Mouse (Mus musculus) bone marrow, adult 2 months (tissue): Measurements from ENCODE around the gene Gpr146.

ENCODE experiments used
- CTCF ChIP-seq: fragments of 200-500 bp; IDR thresholded peaks from 2 replicates; pipeline ENCODE4 v1.5.1; 2011; ENCODE audit warnings: low read length, control low read depth; ENCODE audit not compliant: control insufficient read depth, insufficient read depth
- POLR2A ChIP-seq: fragments of 200-500 bp; IDR thresholded peaks from 2 replicates; pipeline ENCODE4 v1.6.1; 2011; ENCODE audit warnings: low read depth, mild to moderate bottlenecking, control low read depth, low read length, borderline replicate concordance; ENCODE audit not compliant: control insufficient read depth

DNA sequence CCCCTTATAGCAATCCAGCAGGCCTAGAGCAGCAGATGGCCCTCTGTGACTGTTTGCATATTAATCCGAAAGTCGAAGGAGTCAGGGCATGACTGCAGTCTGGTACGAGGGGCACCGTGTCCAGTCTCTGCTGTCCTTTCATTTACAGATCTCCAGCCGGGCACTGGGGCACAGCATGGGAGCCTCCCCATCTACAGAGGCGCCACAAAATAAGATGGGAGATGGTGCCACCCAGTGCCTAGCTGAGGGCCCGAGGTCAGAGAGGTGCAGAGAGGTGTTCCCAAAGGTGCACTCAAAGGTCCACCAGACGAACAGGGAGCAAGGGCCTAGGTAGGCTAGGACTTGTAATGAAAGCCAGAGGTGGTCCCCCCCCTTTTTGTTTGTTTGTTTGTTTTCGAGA is 5.7 kb downstream of the Gpr146 start:
- TF ChIP-seq CTCF, result no peak
- no peak for TF ChIP-seq POLR2A
